Mouse (Mus musculus): ENCODE measurements at regions not wholly inside any gene's neighbourhood (a gene's known extent, or its start where the extent isn't known, plus 50 kb on each side); places are given as distances from the start of the nearest gene placed in this dataset.

GRCm38 (mm10) chr11:117036977-117037376 is 78.0 kb upstream of the Sec14l1 start:
- in situ Hi-C loops (cut with MboI, MseI) = no loop called here

- in situ Hi-C loops (cut with MboI, MseI) = no loop called here
Measured at GRCm38 (mm10) chr11:117038282-117039106, 76.5 kb upstream of the Sec14l1 start.

- in situ Hi-C loops (cut with MboI, MseI) = loop anchor here (5.0 kb wide), 2 partner anchors 124 to 154 kb away; partner anchors contain the start of gene Mgat5b
Measured at GRCm38 (mm10) chr11:117040829-117041228, 74.1 kb upstream of the Sec14l1 start.

- in situ Hi-C loops (cut with MboI, MseI) = loop anchor here (5.0 kb wide), 2 partner anchors 125 to 155 kb away; partner anchors contain the start of gene Mgat5b
Measured at GRCm38 (mm10) chr11:117042336-117042735, 72.6 kb upstream of the Sec14l1 start.

GRCm38 (mm10) chr11:117043524-117043923 is 71.4 kb upstream of the Sec14l1 start:
- in situ Hi-C loops (cut with MboI, MseI) = loop anchor here (5.0 kb wide), 2 partner anchors 126 to 156 kb away; partner anchors contain the start of gene Mgat5b

GRCm38 (mm10) chr11:117044731-117045130 is 70.2 kb upstream of the Sec14l1 start:
- in situ Hi-C loops (cut with MboI, MseI) = loop anchor here (5.0 kb wide), 3 partner anchors 62 to 157 kb away; partner anchors contain the start of gene Mgat5b

GRCm38 (mm10) chr11:117046636-117047035 is 68.3 kb upstream of the Sec14l1 start:
- in situ Hi-C loops (cut with MboI, MseI) = loop anchor here (5.0 kb wide), 1 partner anchor 64 kb away; no protein-coding TSS in a partner anchor

- in situ Hi-C loops (cut with MboI, MseI) = loop anchor here (5.0 kb wide), 1 partner anchor 65 kb away; no protein-coding TSS in a partner anchor
Measured at GRCm38 (mm10) chr11:117047172-117047950, 67.6 kb upstream of the Sec14l1 start.

- in situ Hi-C loops (cut with MboI, MseI) = loop anchor here (5.0 kb wide), 1 partner anchor 67 kb away; no protein-coding TSS in a partner anchor
Measured at GRCm38 (mm10) chr11:117048911-117049310, 66.1 kb upstream of the Sec14l1 start.

- in situ Hi-C loops (cut with MboI, MseI) = no loop called here
Measured at GRCm38 (mm10) chr11:117050788-117051187, 64.2 kb upstream of the Sec14l1 start.

GRCm38 (mm10) chr11:117056958-117057357 is 58.0 kb upstream of the Sec14l1 start:
- in situ Hi-C loops (cut with MboI, MseI) = no loop called here

- in situ Hi-C loops (cut with MboI, MseI) = no loop called here
Measured at GRCm38 (mm10) chr11:117057451-117057850, 57.5 kb upstream of the Sec14l1 start.

GRCm38 (mm10) chr11:117059120-117059519 is 55.8 kb upstream of the Sec14l1 start:
- in situ Hi-C loops (cut with MboI, MseI) = no loop called here

- in situ Hi-C loops (cut with MboI, MseI) = no loop called here
Measured at GRCm38 (mm10) chr11:117059981-117060705, 54.8 kb upstream of the Sec14l1 start.

- in situ Hi-C loops (cut with MboI, MseI) = no loop called here
Measured at GRCm38 (mm10) chr11:117060706-117061337, 54.1 kb upstream of the Sec14l1 start.

- in situ Hi-C loops (cut with MboI, MseI) = no loop called here
Measured at GRCm38 (mm10) chr11:117062772-117063499, 52.0 kb upstream of the Sec14l1 start.

Measured in T-helper 2 cell (primary cell).